Mouse (Mus musculus): ENCODE results near the gene F10. TPM values are rescaled to one million over a fixed set of nuclear protein-coding genes. Genes with fewer than 3 reads are reported as not detected.

The F10 gene
- polyA plus RNA-seq, 1 experiment from 2014 or later = 0.49 TPM

DNA sequence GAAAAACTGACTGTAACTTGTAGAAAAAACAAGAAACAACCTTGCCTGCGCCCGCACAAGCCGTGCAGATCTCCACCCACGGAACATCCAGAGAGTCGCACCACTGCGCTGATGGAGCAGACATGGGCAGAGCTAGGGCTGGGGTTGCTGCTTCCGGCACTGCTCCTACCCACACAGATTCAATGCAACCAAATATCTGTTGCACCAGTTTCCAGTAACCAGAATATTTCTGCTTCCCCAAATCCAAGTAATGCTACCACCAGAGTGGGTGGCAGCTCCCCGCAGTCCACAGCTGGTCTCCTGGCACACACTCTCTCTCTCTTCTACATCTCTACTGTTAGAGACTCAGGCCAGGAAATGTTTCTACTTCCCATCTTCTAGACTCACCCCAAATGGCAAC lies 15.3 kb upstream of the F10 start:
- no peak for ATAC-seq (ENCODE audit: insufficient number of reproducible peaks, insufficient read depth, low FRiP score, low TSS enrichment, low read depth)
- Histone ChIP-seq H3K9me3 (no peaks in the 10 kb centered on the region), H3K27me3 (no peaks in the 10 kb centered on the region), H3K4me3 (replicated peaks) (no peak overlapping the region), H3K9ac (replicated peaks) (no peak overlapping the region), H3K36me3 (peaks cover 22% of the 10 kb centered on the region), H3K4me2 (no peak overlapping the region), H3K27ac (no peak overlapping the region), H3K4me1 (replicated peaks) (no peaks in the 10 kb centered on the region)
- 93% methylated on average over 8 of the region's 8 CpGs for WGBS

DNA sequence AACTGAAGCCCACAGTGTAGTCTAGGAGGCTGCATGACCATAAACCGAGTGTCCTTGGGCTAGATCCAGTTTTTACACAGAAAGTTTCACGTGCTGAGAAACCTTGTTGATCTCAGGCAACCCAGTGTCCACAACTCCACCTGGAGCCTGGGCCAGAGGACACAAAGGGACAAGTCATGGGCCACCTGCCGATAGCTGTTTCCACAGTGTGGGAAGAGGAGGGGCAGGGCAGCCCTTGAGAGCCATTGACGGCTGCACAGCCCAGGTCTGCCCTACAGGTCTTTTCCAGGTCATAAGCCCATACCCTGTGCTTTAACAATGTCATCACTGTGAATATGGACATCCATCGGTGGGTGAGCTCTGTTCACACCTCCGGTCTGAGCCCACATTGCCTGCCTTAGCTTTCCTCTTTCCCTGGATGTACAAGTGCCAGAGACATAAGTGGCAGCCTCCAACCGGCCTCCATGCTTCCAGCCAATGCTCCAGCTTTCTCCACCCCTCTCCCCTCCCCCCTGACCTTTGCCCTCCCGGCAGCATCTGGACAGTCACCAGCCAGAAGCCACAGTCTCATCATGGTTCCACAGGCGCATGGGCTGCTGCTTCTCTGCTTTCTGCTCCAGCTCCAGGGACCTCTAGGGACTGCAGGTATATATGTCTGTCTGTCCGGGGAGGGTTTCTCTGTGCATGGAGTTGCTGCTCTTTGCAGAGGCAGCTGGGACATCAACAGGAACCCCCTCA lies 11.5 kb upstream of the F10 start, which contains the start of gene F7:
F7 (plus strand) TSS at position 548 of the 738 bp plus-strand sequence.
- WGBS = 60% methylated on average over 10 of the region's 10 CpGs
- Histone ChIP-seq H3K9me3 (no peaks in the 10 kb centered on the region), H3K36me3 (no peaks in the 10 kb centered on the region), H3K4me3 (replicated peaks) (no peak within 1 kb of the TSS), H3K9ac (replicated peaks) (no peak within 1 kb of the TSS), H3K4me1 (replicated peaks) (0 out of 2 replicates have a peak, but pooled peaks cover 5% of the 10 kb centered on the region), H3K4me2 (no peak within 1 kb of the TSS), H3K27ac (no peak within 1 kb of the TSS), H3K27me3 (no peaks in the 10 kb centered on the region)
- ATAC-seq (ENCODE audit: insufficient number of reproducible peaks, insufficient read depth, low FRiP score, low TSS enrichment, low read depth) = no peak; the same call in 1 of the 2 replicates

DNA sequence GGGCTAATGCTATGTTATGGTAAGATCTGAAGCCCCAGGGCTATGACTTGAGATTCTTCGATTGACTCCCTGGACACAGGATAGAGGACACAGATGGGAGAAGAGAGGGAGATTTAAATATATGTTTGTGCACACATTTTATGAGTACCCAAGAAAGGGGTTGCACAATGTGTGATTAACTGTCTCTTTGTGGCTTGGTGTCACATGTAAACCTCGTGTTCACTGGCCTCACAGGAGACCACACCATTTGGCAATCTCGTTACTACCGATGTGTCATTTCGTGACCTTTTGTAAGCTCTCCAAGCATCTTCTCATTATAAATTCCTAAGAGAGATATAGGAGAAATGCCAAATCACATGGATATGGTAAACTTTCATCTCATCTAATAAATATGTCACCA lies 9.5 kb upstream of the F10 start:
- ATAC-seq (ENCODE audit: insufficient number of reproducible peaks, insufficient read depth, low FRiP score, low TSS enrichment, low read depth) = no peak
- H3K27ac ChIP-seq = no peak overlapping the region
- no peak overlapping the region for H3K9ac ChIP-seq (replicated peaks)
- 85% methylated on average over 5 of the region's 5 CpGs for WGBS
- H3K4me2 ChIP-seq = no peak overlapping the region
- H3K36me3 ChIP-seq = no peaks in the 10 kb centered on the region
- H3K4me1 ChIP-seq (replicated peaks) = 0 out of 2 replicates have a peak, but pooled peaks cover 5% of the 10 kb centered on the region
- H3K27me3 ChIP-seq = no peaks in the 10 kb centered on the region
- no peak overlapping the region for H3K4me3 ChIP-seq (replicated peaks)
- H3K9me3 ChIP-seq = no peaks in the 10 kb centered on the region

DNA sequence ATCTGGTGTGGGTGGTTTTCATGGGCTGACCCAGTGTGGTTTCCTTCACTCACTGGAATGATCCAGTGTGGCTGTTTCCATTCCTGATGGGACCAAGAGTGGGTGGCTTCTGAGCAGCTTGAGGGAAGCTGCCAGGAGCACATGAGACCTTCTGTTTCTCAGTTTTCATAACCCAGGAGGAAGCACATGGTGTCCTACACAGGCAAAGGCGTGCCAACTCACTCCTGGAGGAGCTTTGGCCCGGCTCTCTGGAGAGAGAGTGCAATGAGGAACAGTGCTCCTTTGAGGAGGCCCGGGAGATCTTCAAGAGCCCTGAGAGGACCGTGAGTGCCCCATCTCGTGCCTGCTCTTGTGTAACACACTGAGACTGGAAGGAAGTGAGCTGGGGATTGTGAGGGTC lies 8.6 kb upstream of the F10 start:
- Histone ChIP-seq H3K9me3 (no peaks in the 10 kb centered on the region), H3K9ac (replicated peaks) (no peak overlapping the region), H3K4me2 (no peak overlapping the region), H3K27me3 (no peaks in the 10 kb centered on the region; the same call in 1 of the 2 replicates), H3K4me3 (replicated peaks) (no peak overlapping the region), H3K36me3 (no peaks in the 10 kb centered on the region), H3K4me1 (replicated peaks) (0 out of 2 replicates have a peak, but pooled peaks cover 5% of the 10 kb centered on the region), H3K27ac (no peak overlapping the region)
- ATAC-seq (ENCODE audit: insufficient number of reproducible peaks, insufficient read depth, low FRiP score, low TSS enrichment, low read depth) = no peak
- WGBS = 76% methylated on average over 5 of the region's 5 CpGs

DNA sequence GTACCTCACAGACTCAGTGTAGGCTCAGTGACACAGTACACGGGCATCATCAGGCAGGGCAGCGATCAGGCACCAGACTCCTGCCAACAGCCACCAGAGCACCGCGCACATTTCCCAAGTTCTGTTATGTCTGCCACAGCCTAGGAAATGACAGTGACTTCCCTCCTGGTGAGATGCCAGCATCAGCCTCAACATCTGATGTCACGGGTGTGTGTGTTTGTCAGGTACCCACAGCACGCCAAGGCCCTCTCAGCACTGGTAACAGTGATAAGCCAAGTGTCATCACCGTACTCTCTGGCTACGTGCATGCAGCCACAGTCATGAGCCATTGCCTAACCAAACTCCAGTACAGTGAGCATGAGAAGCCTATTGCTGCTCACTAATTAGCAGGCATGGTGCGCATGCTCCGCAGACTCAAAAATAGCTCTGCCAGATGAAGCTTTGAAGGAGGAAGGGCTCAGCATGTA lies 729 bp upstream of the F10 start:
- H3K36me3 ChIP-seq = no peaks in the 10 kb centered on the region
- H3K4me1 ChIP-seq (replicated peaks) = peaks cover 11% of the 10 kb centered on the region; the same call in 1 of the 2 replicates
- no peak overlapping the region for H3K4me2 ChIP-seq
- no peak for ATAC-seq (ENCODE audit: insufficient number of reproducible peaks, insufficient read depth, low FRiP score, low TSS enrichment, low read depth)
- no peak overlapping the region for H3K9ac ChIP-seq (replicated peaks)
- H3K27ac ChIP-seq = no peak overlapping the region
- 88% methylated on average over 10 of the region's 10 CpGs for WGBS
- H3K4me3 ChIP-seq (replicated peaks) = no peak overlapping the region
- H3K9me3 ChIP-seq = no peaks in the 10 kb centered on the region
- no peaks in the 10 kb centered on the region; the same call in 1 of the 2 replicates for H3K27me3 ChIP-seq

DNA sequence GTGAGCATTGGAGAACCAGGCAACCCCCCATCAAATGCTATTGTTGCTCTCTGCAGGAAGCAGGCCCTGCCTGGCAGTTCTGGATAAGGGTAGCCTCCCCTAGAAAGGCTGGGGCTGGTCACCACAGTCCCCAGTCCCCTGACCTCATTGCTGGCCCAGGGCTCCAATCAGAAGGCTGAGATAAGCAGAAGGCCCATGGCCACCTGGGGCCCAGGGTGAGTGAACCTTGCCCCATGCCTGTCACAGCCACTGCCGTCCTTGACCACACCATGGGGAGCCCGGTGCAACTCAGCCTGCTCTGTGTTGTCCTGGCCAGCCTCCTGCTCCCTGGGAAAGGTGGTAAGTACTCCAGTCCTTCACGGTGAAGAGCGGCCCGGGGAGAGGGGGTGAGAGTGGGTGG lies 461 bp downstream of the F10 start:
- peaks cover 11% of the 10 kb centered on the region; the same call in 1 of the 2 replicates for H3K4me1 ChIP-seq (replicated peaks)
- no peak overlapping the region for H3K27ac ChIP-seq
- H3K9me3 ChIP-seq = no peaks in the 10 kb centered on the region
- H3K27me3 ChIP-seq = no peaks in the 10 kb centered on the region; the same call in 1 of the 2 replicates
- no peak overlapping the region for H3K4me2 ChIP-seq
- no peaks in the 10 kb centered on the region for H3K36me3 ChIP-seq
- no peak overlapping the region for H3K4me3 ChIP-seq (replicated peaks)
- WGBS = 42% methylated on average over 5 of the region's 5 CpGs
- H3K9ac ChIP-seq (replicated peaks) = no peak overlapping the region
- ATAC-seq (ENCODE audit: insufficient number of reproducible peaks, insufficient read depth, low FRiP score, low TSS enrichment, low read depth) = no peak

DNA sequence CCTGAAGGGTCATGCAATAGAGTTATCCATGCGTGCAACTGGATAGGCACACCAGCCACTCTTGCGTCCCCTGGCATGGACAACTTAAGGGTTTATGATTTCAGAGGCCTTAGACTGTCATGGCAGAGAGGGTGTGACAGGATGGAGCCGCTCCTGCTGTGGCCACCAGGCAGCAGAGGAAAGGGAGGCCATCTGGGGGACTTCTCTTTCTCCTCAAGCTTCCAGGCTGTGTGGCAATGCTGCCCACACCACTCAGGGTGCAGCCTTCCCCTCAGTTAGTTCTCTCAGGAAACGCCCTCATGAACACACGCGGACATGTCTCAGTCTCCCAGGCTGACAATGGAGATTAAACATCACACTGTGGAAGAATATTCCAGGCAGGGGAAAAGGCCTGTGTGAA lies 1.9 kb downstream of the F10 start:
- Histone ChIP-seq H3K9me3 (no peaks in the 10 kb centered on the region), H3K4me2 (no peak overlapping the region), H3K36me3 (no peaks in the 10 kb centered on the region), H3K4me3 (replicated peaks) (no peak overlapping the region), H3K4me1 (replicated peaks) (peaks cover 11% of the 10 kb centered on the region; the same call in 1 of the 2 replicates), H3K27me3 (no peaks in the 10 kb centered on the region), H3K9ac (replicated peaks) (no peak overlapping the region), H3K27ac (no peak overlapping the region)
- no peak for ATAC-seq (ENCODE audit: insufficient number of reproducible peaks, insufficient read depth, low FRiP score, low TSS enrichment, low read depth)
- WGBS = 87% methylated on average over 6 of the region's 6 CpGs

DNA sequence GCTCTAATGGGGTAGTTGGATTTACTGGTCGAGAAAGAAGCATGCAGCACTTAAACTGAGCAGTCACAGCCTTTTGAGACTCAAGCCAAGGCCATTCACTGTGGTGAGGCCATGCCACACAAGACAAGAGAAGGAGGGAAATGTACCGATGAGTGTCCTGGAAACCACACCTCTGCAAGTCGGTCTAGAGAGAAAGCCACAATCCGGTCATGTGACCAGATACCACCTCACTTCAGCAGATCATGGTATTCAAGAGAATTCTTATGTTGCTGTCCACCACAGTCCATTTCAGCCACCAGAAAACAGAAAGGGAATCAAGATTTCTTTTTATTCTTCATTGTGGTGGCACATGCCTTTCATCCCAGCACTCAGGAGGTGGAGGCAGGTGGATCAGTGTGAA lies 4.4 kb downstream of the F10 start:
- Histone ChIP-seq H3K9ac (replicated peaks) (no peak overlapping the region), H3K4me2 (no peak overlapping the region), H3K4me1 (replicated peaks) (peaks cover 10% of the 10 kb centered on the region; the same call in 1 of the 2 replicates), H3K36me3 (no peaks in the 10 kb centered on the region), H3K27me3 (no peaks in the 10 kb centered on the region), H3K9me3 (no peaks in the 10 kb centered on the region), H3K27ac (no peak overlapping the region), H3K4me3 (replicated peaks) (no peak overlapping the region)
- WGBS = 81% methylated on average over 4 of the region's 4 CpGs
- ATAC-seq (ENCODE audit: insufficient number of reproducible peaks, insufficient read depth, low FRiP score, low TSS enrichment, low read depth) = no peak

DNA sequence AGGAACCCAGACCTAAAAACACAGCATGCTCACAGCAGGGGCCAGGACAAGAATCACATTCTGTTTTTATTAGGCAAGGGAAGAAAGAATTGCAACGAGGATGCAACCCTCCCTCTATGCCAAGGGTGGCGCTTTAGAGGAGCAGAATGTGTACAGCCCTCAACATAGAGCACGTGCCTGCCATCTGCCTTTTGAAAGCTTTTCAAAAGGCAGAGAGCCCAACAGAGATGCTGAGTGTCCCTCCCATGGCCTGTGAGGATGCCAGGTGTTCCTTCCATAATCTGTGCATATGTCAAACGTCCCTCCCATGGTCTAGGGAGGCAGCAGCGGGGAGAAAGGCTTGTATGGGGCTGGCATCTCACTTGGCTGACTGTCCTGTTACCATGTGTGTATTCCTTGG lies 10.5 kb downstream of the F10 start:
- H3K4me2 ChIP-seq = no peak overlapping the region
- H3K9me3 ChIP-seq = no peaks in the 10 kb centered on the region
- no peaks in the 10 kb centered on the region for H3K4me1 ChIP-seq (replicated peaks)
- no peaks in the 10 kb centered on the region for H3K36me3 ChIP-seq
- WGBS = 60% methylated on average over 5 of the region's 5 CpGs
- no peak overlapping the region for H3K9ac ChIP-seq (replicated peaks)
- H3K4me3 ChIP-seq (replicated peaks) = no peak overlapping the region
- no peak overlapping the region for H3K27ac ChIP-seq
- ATAC-seq (ENCODE audit: insufficient number of reproducible peaks, insufficient read depth, low FRiP score, low TSS enrichment, low read depth) = no peak
- H3K27me3 ChIP-seq = no peaks in the 10 kb centered on the region

DNA sequence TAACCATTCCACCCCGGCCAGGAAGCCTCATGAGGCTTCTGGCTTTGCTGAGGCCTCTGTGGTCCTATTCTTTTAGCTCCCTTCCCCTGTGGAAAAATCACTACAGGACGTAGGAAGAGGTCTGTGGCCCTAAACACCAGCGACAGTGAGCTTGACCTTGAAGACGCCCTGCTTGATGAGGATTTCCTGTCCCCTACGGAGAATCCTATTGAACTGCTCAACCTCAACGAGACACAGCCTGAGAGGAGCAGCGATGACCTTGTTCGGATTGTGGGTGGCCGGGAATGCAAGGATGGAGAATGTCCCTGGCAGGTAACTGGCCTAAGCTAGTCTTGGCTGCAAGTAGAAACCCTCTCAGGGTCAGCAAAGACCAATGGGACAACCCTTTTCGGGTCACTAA lies 13.4 kb downstream of the F10 start:
- Histone ChIP-seq H3K27me3 (no peaks in the 10 kb centered on the region), H3K9me3 (no peaks in the 10 kb centered on the region), H3K4me2 (no peak overlapping the region), H3K9ac (replicated peaks) (no peak overlapping the region), H3K4me1 (replicated peaks) (no peaks in the 10 kb centered on the region), H3K4me3 (replicated peaks) (no peak overlapping the region), H3K36me3 (no peaks in the 10 kb centered on the region), H3K27ac (no peak overlapping the region)
- 84% methylated on average over 10 of the region's 10 CpGs for WGBS
- ATAC-seq (ENCODE audit: insufficient number of reproducible peaks, insufficient read depth, low FRiP score, low TSS enrichment, low read depth) = no peak

DNA sequence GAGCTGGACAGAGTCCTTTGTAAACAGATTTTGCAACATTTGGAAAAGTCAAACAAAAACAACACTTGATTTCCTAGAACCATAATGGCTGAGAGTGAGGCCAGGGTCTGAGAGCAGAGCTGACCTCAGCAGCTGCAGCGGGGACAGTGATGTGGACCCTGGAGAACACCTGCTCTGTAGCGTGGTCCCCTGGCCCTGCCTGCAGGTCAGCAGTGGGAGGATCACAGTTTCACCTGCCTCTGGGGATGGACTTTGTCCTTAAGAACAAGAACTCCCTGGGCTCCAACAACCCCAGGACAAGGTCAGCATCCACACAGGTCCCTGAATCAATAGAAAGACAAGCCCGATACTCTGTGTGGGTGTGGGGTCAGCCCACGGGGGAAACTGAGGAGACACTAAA lies 20.2 kb downstream of the F10 start:
- no peak for ATAC-seq (ENCODE audit: insufficient number of reproducible peaks, insufficient read depth, low FRiP score, low TSS enrichment, low read depth)
- no peak overlapping the region for H3K4me2 ChIP-seq
- no peak overlapping the region for H3K9ac ChIP-seq (replicated peaks)
- H3K27ac ChIP-seq = no peak overlapping the region
- no peaks in the 10 kb centered on the region for H3K36me3 ChIP-seq
- H3K27me3 ChIP-seq = no peaks in the 10 kb centered on the region
- no peaks in the 10 kb centered on the region for H3K9me3 ChIP-seq
- H3K4me3 ChIP-seq (replicated peaks) = no peak overlapping the region
- H3K4me1 ChIP-seq (replicated peaks) = no peaks in the 10 kb centered on the region
- WGBS = 86% methylated on average over 4 of the region's 4 CpGs
